Mouse (Mus musculus) 3134 (cell line): Measurements from ENCODE around the gene Tymp.

ENCODE experiments used
- DNase-seq: peaks from one replicate; pipeline ENCODE4 v3.0.0-alpha.2; 2011; ENCODE audit warnings: low spot score; ENCODE audit not compliant: insufficient read length; ENCODE audit errors: extremely low read depth

Gene Tymp

GRCm38 (mm10) chr15:89336422-89336821 is 40.4 kb downstream of the Tymp start:
- DNase-seq = no peak

DNA sequence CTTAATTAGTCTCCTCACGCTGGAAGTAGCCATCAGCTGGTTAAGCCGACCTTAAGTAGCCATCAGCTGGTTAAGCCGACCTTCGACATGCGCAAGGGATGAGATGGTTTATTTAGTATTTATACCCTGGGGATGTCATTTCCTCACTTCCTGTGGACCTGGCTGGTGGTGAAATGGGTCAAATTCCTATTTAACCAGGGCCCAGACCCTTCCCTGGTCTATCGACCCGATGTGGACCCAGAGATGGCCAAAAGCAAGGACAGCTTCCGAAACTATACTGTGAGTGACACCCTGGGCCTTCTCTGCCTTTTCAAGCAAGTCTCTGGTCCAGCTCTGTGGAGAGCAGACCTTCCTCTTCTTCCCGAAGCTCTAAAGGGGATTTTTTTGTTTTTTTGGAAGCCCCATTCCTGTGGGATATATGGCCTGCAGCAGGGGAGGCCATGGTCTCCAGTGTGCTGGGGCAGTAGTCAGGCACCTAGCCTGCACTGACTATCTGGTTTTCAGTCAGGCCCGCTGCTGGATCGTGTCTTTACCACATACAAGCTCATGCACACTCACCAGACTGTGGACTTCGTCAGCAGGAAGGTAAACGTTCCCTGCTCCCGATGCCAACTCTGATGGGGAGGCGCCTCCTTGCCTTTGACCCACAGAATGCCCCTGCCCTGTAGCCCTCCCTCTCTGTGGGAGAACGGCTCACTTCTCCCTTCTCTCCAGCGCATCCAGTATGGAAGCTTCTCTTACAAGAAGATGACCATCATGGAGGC is 41.9 kb downstream of the Tymp start:
- DNase-seq = no peak

DNA sequence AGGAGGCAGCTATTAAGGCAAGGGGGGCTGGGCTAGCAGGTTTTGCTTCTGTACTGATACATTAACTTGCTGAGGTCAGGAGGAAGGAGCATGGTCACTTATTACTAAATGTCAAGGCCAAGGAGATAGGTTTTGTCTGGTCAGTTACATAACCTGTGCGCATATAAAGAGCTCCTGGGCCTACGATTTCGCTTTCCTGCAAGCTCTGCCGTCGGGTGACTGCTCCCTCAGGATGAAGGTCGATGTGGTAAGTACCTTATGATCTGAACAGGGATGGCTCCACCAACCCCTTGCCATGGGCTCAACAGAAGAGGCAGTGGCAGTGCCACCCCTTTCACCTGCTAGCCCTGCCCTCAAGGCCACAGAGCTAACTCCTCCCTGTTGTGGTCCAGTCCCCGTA is 42.6 kb downstream of the Tymp start, which contains the start of gene Miox:
Gene Miox (plus strand): TSS at position 128 of the 400 bp plus-strand sequence.
- no peak for DNase-seq

DNA sequence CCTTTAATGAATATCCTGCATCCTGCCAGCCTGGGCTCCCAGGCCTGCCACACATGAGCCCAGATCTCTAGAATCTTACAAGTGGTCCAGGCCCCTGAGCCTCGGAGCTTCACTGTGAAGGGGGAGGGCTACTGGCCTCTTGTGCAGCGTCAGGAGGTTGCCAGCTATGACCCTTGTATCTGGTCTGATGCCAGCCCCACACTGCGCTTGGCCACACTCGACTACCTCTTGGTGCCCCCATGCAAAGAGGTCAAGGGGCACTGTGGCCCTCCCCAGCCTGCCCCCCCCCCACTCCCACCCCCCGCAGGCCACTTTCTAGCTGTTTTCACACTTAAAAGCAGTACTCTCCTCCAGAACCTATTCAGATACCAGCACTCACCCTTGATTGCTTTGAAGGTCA is 50.4 kb downstream of the Tymp start:
- no peak for DNase-seq

- DNase-seq = no peak
Observed at GRCm38 (mm10) chr15:89323656-89324055, 53.2 kb downstream of the Tymp start.

GRCm38 (mm10) chr15:89322670-89323522 is 53.9 kb downstream of the Tymp start, which contains the start of gene Adm2:
Adm2 (plus strand) TSS chr15:89322720.
- no peak for DNase-seq
